Mouse (Mus musculus) forebrain, embryonic 10.5 days (tissue): Measurements from ENCODE around the gene Gm21188. TPM values are rescaled to one million over a fixed set of nuclear protein-coding genes. Genes with fewer than 3 reads are reported as not detected.
"Not testable (repeated sequence)": the region's sequence is repeated elsewhere in the genome, so short reads cannot be mapped to it uniquely, and the experiment has no call there.

Experiments
- DNase-seq: peaks from one replicate; pipeline ENCODE4 v3.0.0-alpha.2; 2017; ENCODE audit warnings: low spot score; ENCODE audit errors: extremely low spot score
- H3K27ac ChIP-seq: fragments of 300-500 bp; sonication (generic); 2 replicates; pipeline ENCODE4 v1.5.1; 2016; ENCODE audit warnings: mild to moderate bottlenecking
- H3K27me3 ChIP-seq: fragments of 300-500 bp; sonication (generic); 2 replicates; pipeline ENCODE4 v1.6.1; 2016; ENCODE audit warnings: mild to moderate bottlenecking; ENCODE audit not compliant: poor library complexity, severe bottlenecking
- H3K36me3 ChIP-seq: fragments of 300-500 bp; sonication (generic); replicated peaks from 2 replicates; pipeline ENCODE4 v1.6.1; 2016; ENCODE audit warnings: mild to moderate bottlenecking, moderate library complexity
- H3K4me1 ChIP-seq: fragments of 300-500 bp; sonication (generic); 2 replicates; pipeline ENCODE4 v1.6.1; 2016
- H3K4me3 ChIP-seq: fragments of 300-500 bp; sonication (generic); 2 replicates; pipeline ENCODE4 v1.5.1; 2016; ENCODE audit warnings: mild to moderate bottlenecking, moderate library complexity
- H3K9me3 ChIP-seq: fragments of 300-500 bp; sonication (generic); 2 replicates; pipeline ENCODE4 v1.6.1; 2016; ENCODE audit warnings: mild to moderate bottlenecking, moderate library complexity
- whole genome bisulfite sequencing: fragments of 180-500 bp; shearing (Covaris S2); methylation state at CpG from one replicate; pipeline ENCODE4 v1.1.7; 2016; 5-methylcytosine and 5-hydroxymethylcytosine counted together
- polyA plus RNA-seq: library from polyadenylated mRNA; unstranded; fragments of >200 nt; fragmentation: Nextera tagmentation; extraction: Ambion mirVana; gene quantifications from 2 replicates; pipeline ENCODE4 v1.2.1, GENCODE M21; 2016

Gene Gm21188
- polyA plus RNA-seq, 1 experiment from 2014 or later, result not detected

- not testable (repeated sequence) for H3K4me1 ChIP-seq, H3K27ac ChIP-seq, H3K9me3 ChIP-seq, H3K4me3 ChIP-seq, H3K36me3 ChIP-seq
- no CpG with 5 or more reads among the region's 1 CpGs for WGBS
- DNase-seq, result peak; percentile 15
- H3K27me3 ChIP-seq, result peaks cover 38% of the 10 kb centered on the region
These were observed 10.8 kb downstream of the Gm21188 start for GRCm38 (mm10) chr13:120041145-120041544.

GRCm38 (mm10) chr13:120037881-120038280, 14.1 kb downstream of the Gm21188 start:
- peak; percentile 14 for DNase-seq
- H3K9me3 ChIP-seq, H3K4me3 ChIP-seq, H3K4me1 ChIP-seq, H3K36me3 ChIP-seq, H3K27ac ChIP-seq: not testable (repeated sequence)
- 3% methylated on average over 6 of the region's 6 CpGs for WGBS
- H3K27me3 ChIP-seq, result peaks cover 53% of the 10 kb centered on the region

GRCm38 (mm10) chr13:120036577-120037115, 15.3 kb downstream of the Gm21188 start:
- peak; percentile 14 for DNase-seq

GRCm38 (mm10) chr13:120035151-120035550, 16.8 kb downstream of the Gm21188 start:
- H3K27ac ChIP-seq, DNase-seq, H3K4me3 ChIP-seq, H3K4me1 ChIP-seq, H3K9me3 ChIP-seq, H3K36me3 ChIP-seq: not testable (repeated sequence)
- under 1% methylated on average over 7 of the region's 18 CpGs for WGBS
- H3K27me3 ChIP-seq, result peaks cover 47% of the 10 kb centered on the region

More at GRCm38 (mm10) chr13:120036577-120037115, 15.3 kb downstream of the Gm21188 start:
- H3K9me3 ChIP-seq, H3K4me3 ChIP-seq, H3K27ac ChIP-seq, H3K4me1 ChIP-seq, H3K36me3 ChIP-seq: not testable (repeated sequence)
- peaks cover 47% of the 10 kb centered on the region for H3K27me3 ChIP-seq
- WGBS, result 1% methylated on average over 25 of the region's 25 CpGs

- WGBS, result 0% methylated on average over 3 of the region's 10 CpGs
- not testable (repeated sequence) for H3K9me3 ChIP-seq, H3K27ac ChIP-seq, H3K4me1 ChIP-seq, DNase-seq, H3K4me3 ChIP-seq, H3K36me3 ChIP-seq
- H3K27me3 ChIP-seq, result peaks cover 45% of the 10 kb centered on the region
These were observed 17.4 kb downstream of the Gm21188 start for GRCm38 (mm10) chr13:120034637-120035036.

DNA sequence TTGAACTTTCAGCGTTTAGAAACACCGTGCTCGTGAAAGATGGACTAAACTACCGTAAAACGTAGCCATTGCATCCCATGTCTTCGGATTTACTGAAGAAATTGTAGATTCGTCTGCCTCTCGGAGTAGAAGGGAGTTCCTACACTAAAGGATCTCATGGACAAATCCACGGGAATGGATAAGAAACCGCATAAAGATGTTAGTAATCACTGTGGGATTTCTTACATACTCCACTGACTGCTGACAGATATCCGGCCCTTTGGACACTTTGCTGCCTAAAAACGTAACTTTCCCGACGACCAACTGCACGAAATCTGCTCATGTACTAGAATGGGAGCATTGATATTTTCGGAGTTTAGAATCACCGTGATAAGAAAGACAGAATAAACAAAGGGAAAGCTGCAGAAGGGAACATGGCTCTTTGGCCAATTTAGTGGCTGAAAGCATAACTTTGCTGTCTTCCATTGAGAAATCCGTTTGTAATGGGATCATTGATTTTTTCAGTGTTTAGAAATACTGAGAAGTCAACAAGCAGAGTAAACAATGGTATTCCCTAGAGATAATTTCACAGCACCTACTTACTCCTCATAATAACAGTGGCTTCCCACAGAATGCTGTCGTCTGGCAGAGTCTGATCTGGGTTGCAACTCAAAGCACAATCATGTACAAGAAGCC, 18.3 kb downstream of the Gm21188 start:
- not testable (repeated sequence) for H3K9me3 ChIP-seq, H3K4me3 ChIP-seq, H3K4me1 ChIP-seq, H3K36me3 ChIP-seq, H3K27ac ChIP-seq
- WGBS, result 2% methylated on average over 19 of the region's 19 CpGs
- peak; percentile 14 for DNase-seq
- peaks cover 41% of the 10 kb centered on the region for H3K27me3 ChIP-seq

GRCm38 (mm10) chr13:120031676-120032075, 20.3 kb downstream of the Gm21188 start:
- not testable (repeated sequence) for H3K36me3 ChIP-seq, H3K27ac ChIP-seq, H3K4me1 ChIP-seq, H3K4me3 ChIP-seq, H3K9me3 ChIP-seq, DNase-seq
- peaks cover 33% of the 10 kb centered on the region for H3K27me3 ChIP-seq
- WGBS, result 3% methylated on average over 16 of the region's 16 CpGs

- not testable (repeated sequence) for H3K27ac ChIP-seq, H3K4me3 ChIP-seq, H3K9me3 ChIP-seq, H3K4me1 ChIP-seq, H3K36me3 ChIP-seq
- WGBS, result 1% methylated on average over 11 of the region's 11 CpGs
- H3K27me3 ChIP-seq, result peaks cover 44% of the 10 kb centered on the region
- peak; percentile 14 for DNase-seq
These were observed 24.6 kb downstream of the Gm21188 start for GRCm38 (mm10) chr13:120027368-120027767.

DNA sequence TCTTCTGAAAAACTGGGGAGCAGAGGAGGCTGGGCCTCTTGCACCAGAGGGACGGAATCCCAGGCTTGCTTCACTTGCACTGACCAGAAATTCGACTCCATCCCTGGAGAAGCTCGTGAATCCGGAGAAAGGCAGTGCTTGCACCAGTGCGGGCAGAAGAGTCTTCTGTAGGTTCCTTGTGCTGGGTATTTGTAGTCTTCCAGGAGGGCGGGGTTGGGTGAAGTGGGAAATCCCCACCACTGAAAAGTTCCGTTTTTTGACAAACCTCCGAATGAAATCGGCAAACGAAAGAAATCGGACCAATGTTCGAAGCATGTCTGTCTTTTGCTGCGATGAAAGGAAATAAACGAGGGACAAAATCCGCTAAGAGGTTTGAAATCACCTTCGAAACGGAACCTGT, 25.1 kb downstream of the Gm21188 start, which contains the start of gene Gm36079:
TSS of gene Gm36079 (minus strand) at position 101 of the 400 bp plus-strand sequence.
- H3K36me3 ChIP-seq, H3K9me3 ChIP-seq, H3K4me3 ChIP-seq, H3K27ac ChIP-seq, H3K4me1 ChIP-seq, DNase-seq: not testable (repeated sequence)
- 3% methylated on average over 5 of the region's 17 CpGs for WGBS
- peaks cover 42% of the 10 kb centered on the region for H3K27me3 ChIP-seq

DNA sequence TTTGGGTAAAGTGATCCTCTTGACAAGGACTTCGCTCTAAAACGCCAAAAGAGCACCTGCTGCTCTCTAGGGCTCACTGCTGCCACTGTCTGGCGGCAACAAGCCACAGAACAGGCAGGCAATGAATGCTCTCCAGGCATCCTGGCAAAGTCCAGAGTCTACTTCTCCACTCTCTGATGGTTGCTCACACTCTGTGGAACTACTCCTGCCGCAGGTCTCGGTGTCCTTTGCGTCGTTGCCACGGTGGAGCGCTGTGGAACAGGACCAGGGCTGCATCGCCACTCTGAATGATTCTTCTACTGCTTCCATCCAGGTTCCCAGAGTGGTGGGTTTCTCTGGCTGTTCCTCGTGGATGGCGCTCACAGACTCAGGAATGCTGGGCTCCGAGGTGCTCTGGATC, 25.6 kb downstream of the Gm21188 start:
- H3K9me3 ChIP-seq, H3K36me3 ChIP-seq, H3K27ac ChIP-seq, H3K4me3 ChIP-seq, DNase-seq, H3K4me1 ChIP-seq: not testable (repeated sequence)
- peaks cover 41% of the 10 kb centered on the region for H3K27me3 ChIP-seq
- 0% methylated on average over 3 of the region's 13 CpGs for WGBS

- not testable (repeated sequence) for H3K36me3 ChIP-seq, H3K9me3 ChIP-seq, H3K4me1 ChIP-seq, H3K4me3 ChIP-seq, H3K27ac ChIP-seq
- WGBS, result 8% methylated on average over 4 of the region's 4 CpGs
- peak; percentile 12 for DNase-seq
- H3K27me3 ChIP-seq, result peaks cover 41% of the 10 kb centered on the region
These were observed 26.4 kb downstream of the Gm21188 start for GRCm38 (mm10) chr13:120025576-120025975.

DNA sequence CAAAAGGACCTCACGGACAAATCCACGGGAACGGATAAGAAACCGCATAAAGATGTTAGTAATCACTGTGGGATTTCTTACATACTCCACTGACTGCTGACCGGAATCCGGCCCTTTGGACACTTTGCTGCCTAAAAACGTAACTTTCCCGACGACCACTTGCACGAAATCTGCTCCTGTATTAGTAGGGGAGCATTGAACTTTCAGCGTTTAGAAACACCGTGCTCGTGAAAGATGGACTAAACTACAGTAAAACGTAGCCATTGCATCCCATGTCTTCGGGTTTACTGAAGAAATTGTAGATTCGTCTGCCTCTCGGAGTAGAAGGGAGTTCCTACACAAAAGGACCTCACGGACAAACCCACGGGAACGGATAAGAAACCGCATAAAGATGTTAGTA, 27.0 kb downstream of the Gm21188 start:
- not testable (repeated sequence) for H3K9me3 ChIP-seq, H3K4me1 ChIP-seq, H3K4me3 ChIP-seq, H3K27ac ChIP-seq, H3K36me3 ChIP-seq
- 2% methylated on average over 21 of the region's 21 CpGs for WGBS
- H3K27me3 ChIP-seq, result peaks cover 45% of the 10 kb centered on the region
- peak; percentile 13 for DNase-seq

DNA sequence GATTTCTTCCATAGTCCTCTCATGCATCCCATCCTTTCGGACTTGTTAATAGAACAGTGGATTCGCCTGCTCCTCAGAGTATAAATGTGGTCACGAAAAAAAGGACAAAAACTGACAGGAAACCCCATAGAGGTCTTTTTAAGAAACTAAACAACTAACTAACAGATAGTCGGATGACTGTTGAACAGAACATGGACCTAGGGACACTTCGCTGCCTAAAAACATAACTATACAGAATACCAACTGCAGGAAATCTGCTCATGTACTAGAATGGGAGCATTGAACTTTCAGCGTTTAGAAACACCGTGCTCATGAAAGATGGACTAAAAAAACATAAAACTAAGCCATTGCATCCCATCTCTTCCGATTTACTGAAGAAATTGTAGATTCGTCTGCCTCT, 27.4 kb downstream of the Gm21188 start:
- H3K36me3 ChIP-seq, H3K9me3 ChIP-seq, H3K4me1 ChIP-seq, H3K27ac ChIP-seq, H3K4me3 ChIP-seq: not testable (repeated sequence)
- peaks cover 48% of the 10 kb centered on the region for H3K27me3 ChIP-seq
- 7% methylated on average over 9 of the region's 9 CpGs for WGBS
- DNase-seq, result peak; percentile 14
